Mouse (Mus musculus) adrenal gland, postnatal 4 days (tissue): ENCODE data around the gene Trmt1. TPM values are rescaled to one million over a fixed set of nuclear protein-coding genes. Genes with fewer than 3 reads are reported as not detected.

ENCODE experiments used
- DNase-seq, 2 experiments: peaks; one replicate each; pipeline ENCODE4 v3.0.0; 2021 to 2022; ENCODE audit warnings: low spot score in 2 of 2, mixed read lengths in 2 of 2
- total RNA-seq, 2 experiments: library from RNA; stranded (reverse); gene quantifications; 2 replicates each; pipeline ENCODE4 v1.2.3; 2021

Gene Trmt1
- total RNA-seq, 2 experiments from 2014 or later, result 122 to 124 TPM

GRCm38 (mm10) chr8:84689091-84689915, 3.2 kb downstream of the Trmt1 start:
- peak; percentile 79 to 83 for DNase-seq

DNA sequence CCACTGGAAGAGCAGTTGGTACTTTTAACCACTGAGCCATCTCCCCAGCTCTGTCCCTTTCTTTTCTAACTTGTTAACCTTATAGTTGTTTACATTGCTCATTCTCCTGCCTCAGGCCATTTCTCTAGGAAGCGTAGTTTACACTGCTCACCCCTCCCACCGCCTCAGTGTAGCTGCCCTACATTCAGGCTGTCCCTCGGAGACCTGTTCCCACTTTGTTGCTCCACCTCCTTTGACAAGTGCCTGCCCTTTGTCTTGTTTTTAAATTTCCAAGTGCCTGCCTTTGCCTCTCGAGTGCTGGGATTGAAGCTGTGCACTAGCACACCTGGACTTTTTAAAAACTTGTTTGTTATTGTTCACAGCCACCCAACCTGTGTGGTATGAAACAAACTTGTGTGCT, 7.2 kb downstream of the Trmt1 start:
- DNase-seq, result no peak

- no peak for DNase-seq
Observed at GRCm38 (mm10) chr8:84695140-84695539, 9.0 kb downstream of the Trmt1 start.

- no peak for DNase-seq
Observed at GRCm38 (mm10) chr8:84697166-84698130, 11.3 kb downstream of the Trmt1 start.

DNA sequence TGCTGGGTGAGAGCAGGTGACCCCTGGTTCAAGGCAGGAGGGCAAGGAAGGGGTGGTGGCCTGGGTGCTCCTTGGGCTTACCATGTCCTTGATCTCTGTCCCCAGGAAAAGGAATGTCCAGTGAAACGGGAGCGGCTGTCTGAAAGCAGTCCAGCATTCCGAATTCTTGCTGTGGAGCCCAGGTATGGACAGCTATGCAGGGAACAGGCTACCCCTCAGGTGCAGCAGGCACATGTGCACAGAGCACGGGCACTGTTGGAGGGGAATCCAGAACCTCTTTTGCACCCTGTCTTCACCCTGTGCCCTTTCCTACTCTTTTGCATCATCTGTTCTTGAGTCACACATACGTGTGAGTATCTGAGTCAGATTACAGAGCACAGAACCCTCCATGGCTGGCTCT, 12.2 kb downstream of the Trmt1 start:
- no peak for DNase-seq

DNA sequence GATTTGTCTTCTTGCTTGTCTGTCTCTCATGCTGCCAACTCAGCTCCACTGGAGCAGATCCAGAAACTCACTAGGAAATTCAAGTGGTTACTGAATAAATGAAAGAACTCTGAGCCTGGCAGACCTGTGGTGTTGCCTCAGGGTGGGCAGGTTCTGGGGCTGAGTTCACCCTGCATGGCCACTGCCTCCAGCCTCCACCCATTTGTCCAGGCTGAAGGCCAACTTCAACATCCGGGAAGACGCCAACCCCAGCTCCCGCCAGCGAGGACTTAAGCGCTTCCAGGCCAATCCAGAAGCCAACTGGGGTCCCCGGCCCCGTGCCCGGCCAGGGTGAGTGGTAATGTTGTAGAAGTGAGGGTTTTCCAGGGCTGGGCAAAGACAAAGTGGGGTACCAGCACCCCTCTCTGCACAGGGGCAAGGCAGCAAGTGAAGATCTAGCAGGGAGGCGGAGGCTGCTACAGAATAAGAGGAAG, 12.9 kb downstream of the Trmt1 start:
- DNase-seq, result no peak

DNA sequence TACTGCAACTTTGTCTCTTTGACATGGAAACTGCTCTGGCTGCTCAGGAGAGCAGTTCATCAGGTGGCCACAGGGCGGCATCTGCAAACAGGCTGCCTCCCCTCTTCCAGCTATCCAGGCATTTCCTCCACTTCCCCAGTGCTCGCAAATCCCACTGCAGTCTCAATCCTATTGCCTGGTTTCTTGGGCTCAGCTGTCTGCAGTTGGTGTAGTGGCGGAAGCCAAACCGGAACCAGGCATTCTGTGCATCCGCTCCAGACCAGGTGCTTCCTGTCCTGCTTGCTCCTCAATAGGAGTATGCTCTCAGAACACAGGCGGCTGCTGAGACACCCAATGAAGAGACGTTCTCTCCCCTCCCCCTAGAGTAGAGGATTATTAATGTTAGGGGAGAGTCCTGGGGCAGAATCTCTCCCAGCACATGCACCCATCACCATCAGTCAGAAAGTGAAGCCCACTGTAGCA, 13.8 kb downstream of the Trmt1 start:
- DNase-seq, result no peak

DNA sequence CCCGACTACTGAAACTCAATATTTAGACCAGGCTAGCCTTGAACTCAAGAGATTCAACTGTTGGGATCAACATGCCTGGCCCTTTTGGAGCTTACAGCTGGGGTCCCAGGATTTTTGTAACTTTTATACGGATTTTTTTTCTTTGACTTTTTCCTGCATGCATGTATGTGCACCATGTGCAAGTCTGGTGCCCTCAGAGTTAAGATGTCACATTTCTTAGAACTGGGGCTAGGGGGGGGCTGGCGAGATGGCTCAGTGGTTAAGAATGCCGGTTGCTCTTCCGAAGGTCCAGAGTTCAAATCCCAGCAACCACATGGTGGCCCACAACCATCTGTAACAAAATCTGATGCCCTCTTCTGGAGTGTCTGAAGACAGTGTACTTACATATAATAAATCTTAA, 14.4 kb downstream of the Trmt1 start:
- no peak for DNase-seq

GRCm38 (mm10) chr8:84700941-84701911, 15.1 kb downstream of the Trmt1 start, which contains the start of gene Lyl1:
Gene Lyl1, plus strand, starts transcription at chr8:84701457.
- no peak for DNase-seq

DNA sequence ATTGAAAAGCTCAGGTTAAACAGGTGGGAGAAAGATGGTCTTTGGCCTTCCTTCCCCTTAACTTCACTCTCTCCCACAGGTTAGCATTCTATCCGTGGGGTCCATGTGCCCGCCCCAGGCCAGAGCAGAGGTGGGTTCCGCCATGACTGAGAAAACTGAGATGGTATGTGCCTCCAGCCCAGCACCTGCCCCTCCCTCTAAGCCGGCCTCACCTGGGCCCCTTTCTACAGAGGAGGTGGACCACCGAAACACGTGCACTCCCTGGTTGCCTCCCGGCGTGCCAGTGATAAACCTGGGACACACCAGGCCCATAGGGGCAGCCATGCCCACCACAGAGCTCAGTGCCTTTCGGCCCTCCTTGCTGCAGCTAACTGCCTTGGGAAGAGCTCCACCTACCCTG, 16.5 kb downstream of the Trmt1 start:
- DNase-seq, result no peak

- no peak for DNase-seq
Observed at GRCm38 (mm10) chr8:84702963-84703465, 16.9 kb downstream of the Trmt1 start.

DNA sequence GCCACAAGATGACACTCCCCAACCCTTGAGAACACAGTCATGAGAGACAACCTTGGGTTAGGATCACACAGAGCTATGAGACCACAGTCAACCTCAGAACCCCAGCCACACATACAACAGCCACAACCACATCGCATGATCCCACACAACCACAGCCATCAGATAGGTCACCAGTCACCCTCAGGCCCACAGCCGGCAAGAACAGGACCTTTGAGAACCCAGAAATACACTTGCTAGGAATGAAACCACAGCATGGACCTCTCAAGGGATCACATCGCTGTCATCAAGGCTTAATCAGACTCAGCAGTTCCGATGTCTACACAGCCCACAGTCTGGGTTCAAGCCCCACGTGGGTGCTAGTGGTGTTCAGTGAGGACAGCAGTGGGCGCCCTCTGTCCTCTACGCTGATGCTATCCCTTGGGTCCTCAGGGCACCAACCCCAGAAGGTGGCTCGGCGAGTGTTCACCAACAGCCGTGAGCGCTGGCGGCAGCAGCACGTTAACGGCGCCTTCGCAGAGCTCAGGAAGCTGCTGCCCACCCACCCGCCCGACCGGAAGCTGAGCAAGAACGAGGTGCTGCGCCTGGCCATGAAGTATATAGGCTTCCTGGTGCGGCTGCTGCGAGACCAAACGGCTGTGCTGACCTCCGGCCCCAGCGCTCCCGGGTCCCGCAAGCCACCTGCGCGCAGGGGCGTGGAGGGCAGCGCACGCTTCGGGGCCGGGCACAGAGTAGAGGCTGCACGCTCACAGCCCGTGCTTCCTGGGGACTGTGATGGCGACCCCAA, 17.6 kb downstream of the Trmt1 start:
- no peak for DNase-seq

GRCm38 (mm10) chr8:84704356-84704755, 18.2 kb downstream of the Trmt1 start:
- DNase-seq, result peak in 1 of 2 experiments; percentile 58

GRCm38 (mm10) chr8:84704867-84705831, 19.0 kb downstream of the Trmt1 start:
- DNase-seq, result no peak

DNA sequence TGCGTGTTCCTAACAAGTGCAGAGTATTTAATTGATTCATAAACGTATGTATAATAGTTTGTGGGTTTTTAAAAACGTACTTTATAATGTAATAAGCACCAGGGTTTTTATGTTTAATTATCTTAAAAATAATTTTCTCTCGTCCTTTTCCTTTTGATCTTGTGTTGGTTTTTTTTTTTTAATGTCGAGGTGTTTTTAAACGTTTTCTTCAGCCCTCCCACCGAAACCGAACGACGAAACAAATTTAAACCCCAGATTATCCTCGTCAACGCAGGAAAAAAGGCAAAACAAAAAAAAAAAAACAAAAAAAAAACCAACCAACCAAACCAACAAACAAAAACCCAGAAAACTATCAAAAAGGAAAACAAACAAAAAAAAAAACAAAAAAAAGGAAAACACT, 19.9 kb downstream of the Trmt1 start:
- no peak for DNase-seq

GRCm38 (mm10) chr8:84706610-84707266, 20.6 kb downstream of the Trmt1 start:
- no peak for DNase-seq

- DNase-seq, result no peak
Observed at GRCm38 (mm10) chr8:84707267-84707883, 21.3 kb downstream of the Trmt1 start.
